Mouse (Mus musculus) limb, embryonic 12.5 days (tissue): ENCODE results near the gene Get4. TPM values are rescaled to one million over a fixed set of nuclear protein-coding genes. Genes with fewer than 3 reads are reported as not detected.

ENCODE experiments used
- ATAC-seq: fragments of 200-750 bp; cut with Nextera tagmentation; 2 replicates; pipeline ENCODE4 v1.8.0; 2017; ENCODE audit warnings: low read depth, moderate TSS enrichment; ENCODE audit not compliant: insufficient number of reproducible peaks, insufficient read depth, low FRiP score, low TSS enrichment
- H3K27ac ChIP-seq: fragments of 300-500 bp; sonication (generic); 2 replicates; pipeline ENCODE4 v1.5.1; 2016; ENCODE audit warnings: mild to moderate bottlenecking, moderate library complexity
- H3K27me3 ChIP-seq: fragments of 300-500 bp; sonication (generic); 2 replicates; pipeline ENCODE4 v1.6.1; 2016; ENCODE audit warnings: mild to moderate bottlenecking, moderate library complexity
- H3K36me3 ChIP-seq: fragments of 300-500 bp; sonication (generic); 2 replicates; pipeline ENCODE4 v1.6.1; 2016; ENCODE audit warnings: mild to moderate bottlenecking, moderate library complexity
- H3K4me1 ChIP-seq: fragments of 300-500 bp; sonication (generic); replicated peaks from 2 replicates; pipeline ENCODE4 v1.6.1; 2016
- H3K4me2 ChIP-seq: fragments of 300-500 bp; sonication (generic); 2 replicates; pipeline ENCODE4 v1.6.1; 2016; ENCODE audit warnings: mild to moderate bottlenecking, moderate library complexity
- H3K4me3 ChIP-seq: fragments of 300-500 bp; sonication (generic); replicated peaks from 2 replicates; pipeline ENCODE4 v1.5.1; 2016; ENCODE audit warnings: mild to moderate bottlenecking
- H3K9ac ChIP-seq: fragments of 300-500 bp; sonication (generic); replicated peaks from 2 replicates; pipeline ENCODE4 v1.6.1; 2016; ENCODE audit warnings: mild to moderate bottlenecking, moderate library complexity
- H3K9me3 ChIP-seq: fragments of 300-500 bp; sonication (generic); 2 replicates; pipeline ENCODE4 v1.6.1; 2016; ENCODE audit warnings: mild to moderate bottlenecking, moderate library complexity
- WGBS: fragments of 180-500 bp; shearing (Covaris S2); methylation state at CpG from one replicate; pipeline ENCODE4 v1.1.7; 2016; 5-methylcytosine and 5-hydroxymethylcytosine counted together
- polyA plus RNA-seq: library from polyadenylated mRNA; unstranded; fragments of >200 nt; fragmentation: Nextera tagmentation; extraction: Ambion mirVana; gene quantifications from 2 replicates; pipeline ENCODE4 v1.2.1, GENCODE M21; 2016

The Get4 gene
- polyA plus RNA-seq, 1 experiment from 2014 or later = 167 TPM

DNA sequence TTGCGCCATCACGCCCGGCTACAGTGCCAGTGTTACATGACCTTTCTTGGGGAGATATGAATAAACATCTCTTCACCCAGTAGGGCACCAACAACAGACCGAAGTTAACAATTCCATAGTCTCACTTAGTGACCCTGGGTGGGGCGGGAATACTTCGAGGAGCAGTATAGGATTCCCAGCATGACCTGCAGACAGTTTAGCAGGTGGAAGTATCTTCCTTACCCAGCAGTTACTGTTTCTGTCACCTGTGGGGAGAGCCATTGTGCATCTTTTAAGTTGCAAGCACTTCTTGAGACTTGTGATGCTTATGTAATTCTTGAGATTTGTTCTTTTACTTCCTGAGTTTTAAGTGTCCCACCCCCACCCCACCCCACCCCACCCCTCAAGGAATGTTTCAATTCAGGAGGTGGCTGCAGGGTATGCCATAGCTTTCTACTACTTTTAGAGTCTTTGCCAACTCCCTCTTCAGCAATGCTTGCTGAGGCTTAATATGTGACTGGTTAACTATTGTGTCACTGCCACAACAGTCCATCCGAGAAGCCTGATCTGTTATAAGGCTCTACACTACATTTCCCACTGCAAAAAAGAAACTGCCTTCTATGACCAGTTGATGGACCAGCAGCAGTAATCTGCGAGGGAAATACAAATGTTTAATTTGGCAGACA, 6.4 kb downstream of the Get4 start:
- H3K4me3 ChIP-seq = no peak overlapping the region
- peaks cover 83% of the 10 kb centered on the region for H3K36me3 ChIP-seq
- no peaks in the 10 kb centered on the region for H3K9me3 ChIP-seq
- no peak for ATAC-seq
- H3K27me3 ChIP-seq = no peaks in the 10 kb centered on the region
- H3K4me2 ChIP-seq = no peak overlapping the region
- no peak overlapping the region for H3K27ac ChIP-seq
- H3K4me1 ChIP-seq = peaks cover 15% of the 10 kb centered on the region
- H3K9ac ChIP-seq = no peak overlapping the region
- WGBS = 96% methylated on average over 8 of the region's 8 CpGs

DNA sequence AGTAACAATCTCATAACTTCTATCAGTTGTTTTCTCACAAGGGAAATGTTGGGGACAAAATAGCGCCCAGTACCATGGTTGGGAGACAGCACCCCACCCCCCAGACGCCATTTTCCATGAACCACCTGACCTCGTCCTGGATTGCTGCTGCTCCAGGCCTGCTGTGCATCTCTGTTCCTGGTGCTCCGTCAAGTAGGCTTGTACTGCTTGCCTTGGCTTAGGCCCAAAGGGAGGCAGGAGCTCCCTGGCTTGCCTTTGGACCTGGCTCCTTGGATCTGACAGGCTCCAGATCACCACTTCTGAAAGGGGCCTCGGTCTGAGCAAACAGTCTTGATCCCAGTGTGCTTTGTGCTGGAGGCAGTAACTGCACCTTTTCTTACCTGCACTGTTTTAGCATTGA, 7.7 kb downstream of the Get4 start:
- no peak overlapping the region for H3K27ac ChIP-seq
- no peaks in the 10 kb centered on the region for H3K27me3 ChIP-seq
- 89% methylated on average over 5 of the region's 5 CpGs for WGBS
- no peak overlapping the region for H3K9ac ChIP-seq
- peaks cover 1% of the 10 kb centered on the region; the same call in 1 of the 2 replicates for H3K4me1 ChIP-seq
- H3K4me3 ChIP-seq = no peak overlapping the region
- peaks cover 93% of the 10 kb centered on the region for H3K36me3 ChIP-seq
- no peak for ATAC-seq
- no peaks in the 10 kb centered on the region for H3K9me3 ChIP-seq
- H3K4me2 ChIP-seq = no peak overlapping the region

GRCm38 (mm10) chr5:139261403-139261802, 9.3 kb downstream of the Get4 start:
- Histone ChIP-seq H3K9ac (no peak overlapping the region), H3K27ac (no peak overlapping the region), H3K4me3 (no peak overlapping the region), H3K4me2 (no peak overlapping the region), H3K36me3 (peaks cover 94% of the 10 kb centered on the region), H3K4me1 (no peaks in the 10 kb centered on the region), H3K9me3 (no peaks in the 10 kb centered on the region), H3K27me3 (no peaks in the 10 kb centered on the region)
- no peak for ATAC-seq
- 85% methylated on average over 4 of the region's 4 CpGs for WGBS

DNA sequence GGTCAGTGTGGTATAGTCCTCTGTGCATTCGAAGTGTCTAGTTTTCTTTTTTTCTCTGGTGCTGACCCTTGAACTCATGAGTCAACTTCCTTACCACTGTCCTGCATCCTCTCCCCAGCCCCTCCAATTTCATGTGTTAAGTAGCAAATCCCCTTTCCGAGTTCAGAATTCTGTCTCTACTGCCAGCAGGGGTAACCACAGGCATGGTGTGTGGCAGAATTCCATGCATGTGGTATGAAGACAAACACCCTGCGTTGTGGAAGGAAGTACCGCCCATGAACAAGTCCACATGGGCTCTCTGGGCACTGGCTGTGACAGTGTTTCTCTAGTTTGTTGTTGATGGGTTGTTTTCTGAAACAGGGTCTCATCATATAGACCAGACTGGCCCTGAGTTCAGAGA, 15.5 kb downstream of the Get4 start:
- peaks cover 69% of the 10 kb centered on the region for H3K36me3 ChIP-seq
- WGBS = 88% methylated on average over 4 of the region's 4 CpGs
- no peak for ATAC-seq

DNA sequence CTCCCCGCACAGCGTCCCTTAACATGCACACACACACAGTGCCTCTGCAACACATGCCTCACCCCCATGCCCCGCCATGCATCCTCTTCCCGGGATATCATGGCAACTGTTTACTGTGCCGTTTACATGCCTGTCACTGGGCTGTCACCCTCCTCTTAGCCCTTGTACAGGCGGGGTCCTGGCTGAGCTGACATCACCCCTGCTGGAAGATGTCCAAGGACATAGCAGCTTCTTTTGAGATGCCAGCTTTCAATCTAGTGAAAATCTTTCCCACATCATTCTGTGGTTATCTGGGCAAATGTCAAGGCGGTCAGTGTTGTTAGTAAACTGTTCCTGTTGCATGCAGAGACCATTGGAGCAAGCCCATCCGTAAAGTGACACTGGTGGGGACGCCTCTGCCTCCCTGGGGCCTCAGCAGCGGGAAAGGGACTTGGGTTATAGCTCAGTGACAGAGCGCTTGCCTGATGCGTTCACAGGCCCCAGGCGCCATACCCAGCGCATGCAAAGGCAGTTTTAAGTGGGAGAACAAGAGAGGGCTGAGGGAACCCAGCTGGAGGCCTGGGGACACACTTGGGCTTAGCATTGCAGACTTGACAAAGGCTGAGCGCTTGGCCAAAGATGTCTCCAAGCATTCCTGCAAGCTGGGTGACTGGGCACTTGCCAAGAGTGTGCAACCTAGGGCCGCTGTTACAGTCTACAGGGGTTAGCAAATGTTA, 18.8 kb downstream of the Get4 start:
- Histone ChIP-seq H3K36me3 (peaks cover 36% of the 10 kb centered on the region), H3K27ac (no peak overlapping the region), H3K9me3 (no peaks in the 10 kb centered on the region), H3K4me1 (0 out of 2 replicates have a peak, but pooled peaks cover 5% of the 10 kb centered on the region), H3K4me3 (no peak overlapping the region), H3K27me3 (no peaks in the 10 kb centered on the region), H3K9ac (no peak overlapping the region), H3K4me2 (no peak overlapping the region)
- no peak for ATAC-seq
- 74% methylated on average over 16 of the region's 16 CpGs for WGBS

More for the DNA sequence above, 15.5 kb downstream of the Get4 start:
- Histone ChIP-seq H3K27ac (no peak overlapping the region), H3K4me2 (no peak overlapping the region), H3K4me1 (0 out of 2 replicates have a peak, but pooled peaks cover 5% of the 10 kb centered on the region), H3K27me3 (no peaks in the 10 kb centered on the region), H3K4me3 (no peak overlapping the region), H3K9ac (no peak overlapping the region), H3K9me3 (no peaks in the 10 kb centered on the region)

GRCm38 (mm10) chr5:139271994-139272554, 19.9 kb downstream of the Get4 start:
- no peak overlapping the region for H3K9ac ChIP-seq
- H3K27me3 ChIP-seq = no peaks in the 10 kb centered on the region
- peaks cover 24% of the 10 kb centered on the region for H3K36me3 ChIP-seq
- H3K4me2 ChIP-seq = no peak overlapping the region
- no peak overlapping the region for H3K4me3 ChIP-seq
- no peak for ATAC-seq
- 0 out of 2 replicates have a peak, but pooled peaks cover 5% of the 10 kb centered on the region for H3K4me1 ChIP-seq
- no peaks in the 10 kb centered on the region for H3K9me3 ChIP-seq
- 46% methylated on average over 8 of the region's 8 CpGs for WGBS
- H3K27ac ChIP-seq = no peak overlapping the region

DNA sequence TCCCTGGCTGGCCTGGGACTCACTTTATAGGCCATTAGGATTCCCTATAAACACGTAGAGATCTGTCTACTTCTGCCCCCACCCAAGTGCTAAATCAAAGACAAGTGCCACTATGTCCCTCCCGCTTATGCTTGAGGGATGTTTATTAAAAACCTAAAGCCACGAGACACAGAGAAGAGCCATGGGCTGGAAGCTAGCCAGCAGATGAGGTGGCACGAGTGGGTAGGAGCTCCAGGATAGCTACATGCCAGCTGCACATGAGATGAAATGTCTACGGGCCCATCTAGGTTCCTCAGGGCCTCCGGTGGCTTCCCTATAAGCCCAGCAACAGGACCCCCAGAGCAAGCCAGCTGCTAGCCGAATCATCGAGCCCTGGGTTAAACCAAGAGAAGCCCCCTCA, 25.2 kb downstream of the Get4 start:
- H3K9ac ChIP-seq = no peak overlapping the region
- no peaks in the 10 kb centered on the region for H3K36me3 ChIP-seq
- no peak for ATAC-seq
- no peak overlapping the region for H3K27ac ChIP-seq
- 69% methylated on average over 8 of the region's 8 CpGs for WGBS
- peaks cover 8% of the 10 kb centered on the region for H3K4me1 ChIP-seq
- no peaks in the 10 kb centered on the region for H3K9me3 ChIP-seq
- H3K4me2 ChIP-seq = no peak overlapping the region
- no peaks in the 10 kb centered on the region for H3K27me3 ChIP-seq
- H3K4me3 ChIP-seq = no peak overlapping the region

GRCm38 (mm10) chr5:139281373-139282112, 29.4 kb downstream of the Get4 start:
- H3K27ac ChIP-seq = 0 out of 2 replicates have a peak overlapping the region, but pooled peaks have one; percentile 12
- H3K27me3 ChIP-seq = no peaks in the 10 kb centered on the region
- WGBS = 41% methylated on average over 10 of the region's 11 CpGs
- peaks cover 8% of the 10 kb centered on the region for H3K4me1 ChIP-seq
- H3K4me2 ChIP-seq = peak overlapping the region; percentile 9; the same call in 1 of the 2 replicates
- no peaks in the 10 kb centered on the region for H3K36me3 ChIP-seq
- no peak overlapping the region for H3K4me3 ChIP-seq
- H3K9me3 ChIP-seq = no peaks in the 10 kb centered on the region
- H3K9ac ChIP-seq = 0 out of 2 replicates have a peak overlapping the region, but pooled peaks have one; percentile 27
- ATAC-seq = no peak

GRCm38 (mm10) chr5:139282191-139282590, 30.1 kb downstream of the Get4 start:
- Histone ChIP-seq H3K27ac (0 out of 2 replicates have a peak overlapping the region, but pooled peaks have one; percentile 12), H3K9ac (no peak overlapping the region), H3K4me1 (peaks cover 8% of the 10 kb centered on the region), H3K4me3 (no peak overlapping the region), H3K9me3 (no peaks in the 10 kb centered on the region), H3K36me3 (no peaks in the 10 kb centered on the region), H3K27me3 (no peaks in the 10 kb centered on the region), H3K4me2 (peak overlapping the region; percentile 9; the same call in 1 of the 2 replicates)
- 7% methylated on average over 15 of the region's 15 CpGs for WGBS
- ATAC-seq = no peak

DNA sequence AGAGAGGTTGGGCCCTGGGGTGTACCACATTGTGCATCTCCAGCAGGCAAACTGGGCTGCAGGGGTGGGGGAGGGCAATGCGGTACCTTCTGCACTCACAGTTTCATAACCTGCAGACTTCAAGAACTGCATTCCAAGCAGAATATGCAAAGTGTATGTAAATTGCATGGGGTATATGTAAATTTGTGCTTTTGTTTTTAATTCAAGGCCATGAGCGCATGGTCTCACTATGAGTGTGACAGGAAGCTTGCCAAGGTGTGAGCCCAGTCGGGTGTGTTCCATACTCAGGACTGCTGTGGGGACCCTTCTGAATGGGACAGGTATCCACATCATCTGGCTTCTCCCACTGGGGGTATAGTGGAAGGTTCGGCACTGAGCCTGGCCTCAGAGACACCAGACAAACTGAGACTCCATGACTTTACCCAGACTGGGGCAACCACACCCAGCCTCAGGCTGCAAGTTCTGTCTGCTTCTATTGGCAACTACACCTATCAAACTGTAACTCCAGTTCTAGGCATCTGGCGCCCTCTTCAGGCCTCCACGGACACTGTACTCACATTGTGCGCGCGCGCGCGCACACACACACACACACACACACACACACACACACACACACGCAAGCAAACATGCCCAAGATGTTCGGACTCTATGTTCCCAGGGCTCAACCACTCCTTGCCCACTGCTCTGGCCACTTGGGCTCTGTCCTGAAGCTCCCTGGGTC, 31.5 kb downstream of the Get4 start:
- H3K27me3 ChIP-seq = no peaks in the 10 kb centered on the region
- peaks cover 8% of the 10 kb centered on the region for H3K4me1 ChIP-seq
- no peaks in the 10 kb centered on the region for H3K36me3 ChIP-seq
- no peak overlapping the region for H3K4me3 ChIP-seq
- no peaks in the 10 kb centered on the region for H3K9me3 ChIP-seq
- no peak overlapping the region for H3K9ac ChIP-seq
- ATAC-seq = no peak
- H3K4me2 ChIP-seq = no peak overlapping the region
- H3K27ac ChIP-seq = no peak overlapping the region
- 94% methylated on average over 14 of the region's 14 CpGs for WGBS
